Mouse (Mus musculus) brown adipose tissue, adult 24 weeks (tissue): ENCODE measurements around the gene Tomm70a. TPM values are rescaled to one million over a fixed set of nuclear protein-coding genes. Genes with fewer than 3 reads are reported as not detected.
A peak's percentile ranks its signal among the peaks of the same experiment; 100 is the strongest.

Experiments used
- H3K27ac ChIP-seq: fragments of 200-500 bp; replicated peaks from 2 replicates; pipeline ENCODE4 v1.5.1; 2012; ENCODE audit warnings: low read depth, mild to moderate bottlenecking, low read length
- H3K4me1 ChIP-seq: fragments of 200-500 bp; 2 replicates; pipeline ENCODE4 v1.6.1; 2012; ENCODE audit warnings: low read length, mixed read lengths; ENCODE audit not compliant: control insufficient read depth, insufficient read depth, insufficient read length
- H3K4me3 ChIP-seq: fragments of 200-500 bp; 2 replicates; pipeline ENCODE4 v1.5.1; 2012; ENCODE audit warnings: low read depth, mild to moderate bottlenecking, low read length, moderate library complexity; ENCODE audit not compliant: insufficient read depth
- polyA plus RNA-seq: library from polyadenylated mRNA; stranded (reverse); fragments of >200 nt; gene quantifications from 2 replicates; pipeline ENCODE4 v1.2.4, GENCODE M21; 2012; ENCODE audit not compliant: missing spikeins, insufficient read depth, insufficient read length

The Tomm70a gene
- polyA plus RNA-seq, 1 experiment, result 34.9 TPM

- no peak overlapping the region for H3K4me3 ChIP-seq
- H3K27ac ChIP-seq, result peak overlapping the region; percentile 59
- H3K4me1 ChIP-seq, result peaks cover 7% of the 10 kb centered on the region; the same call in 1 of the 2 replicates
These were observed 75.1 kb downstream of the Tomm70a start for GRCm38 (mm10) chr16:57196590-57196989.

GRCm38 (mm10) chr16:57197281-57197680 lies 75.8 kb downstream of the Tomm70a start:
- peaks cover 7% of the 10 kb centered on the region; the same call in 1 of the 2 replicates for H3K4me1 ChIP-seq
- no peak overlapping the region for H3K4me3 ChIP-seq
- peak overlapping the region; percentile 69 for H3K27ac ChIP-seq

Other genes starting within 250 kb of the Tomm70a start
- gene Tmem45a, start 235.5 kb upstream of the Tomm70a start, polyA plus RNA-seq, result 2.2 and 3.8 TPM in 2 replicates
- not detected in 2 replicates for gene Lnp1, start 193.6 kb upstream of the Tomm70a start, polyA plus RNA-seq
- not detected in 2 replicates for gene Tmem45a2, start 50.3 kb upstream of the Tomm70a start, polyA plus RNA-seq
- 96.0 and 102 TPM in 2 replicates for gene Nit2, start 45.6 kb downstream of the Tomm70a start, polyA plus RNA-seq
- gene Tbc1d23, start 109.8 kb downstream of the Tomm70a start, polyA plus RNA-seq, result 13.4 and 17.2 TPM in 2 replicates
- gene Tmem30c, start 171.2 kb downstream of the Tomm70a start, polyA plus RNA-seq, result not detected in 2 replicates
- gene Filip1l, start 231.4 kb downstream of the Tomm70a start, polyA plus RNA-seq, result 9.1 and 11.5 TPM in 2 replicates